Comparison of ENCODE assay signal across 9 mouse cellular contexts in the genomic region with DNA sequence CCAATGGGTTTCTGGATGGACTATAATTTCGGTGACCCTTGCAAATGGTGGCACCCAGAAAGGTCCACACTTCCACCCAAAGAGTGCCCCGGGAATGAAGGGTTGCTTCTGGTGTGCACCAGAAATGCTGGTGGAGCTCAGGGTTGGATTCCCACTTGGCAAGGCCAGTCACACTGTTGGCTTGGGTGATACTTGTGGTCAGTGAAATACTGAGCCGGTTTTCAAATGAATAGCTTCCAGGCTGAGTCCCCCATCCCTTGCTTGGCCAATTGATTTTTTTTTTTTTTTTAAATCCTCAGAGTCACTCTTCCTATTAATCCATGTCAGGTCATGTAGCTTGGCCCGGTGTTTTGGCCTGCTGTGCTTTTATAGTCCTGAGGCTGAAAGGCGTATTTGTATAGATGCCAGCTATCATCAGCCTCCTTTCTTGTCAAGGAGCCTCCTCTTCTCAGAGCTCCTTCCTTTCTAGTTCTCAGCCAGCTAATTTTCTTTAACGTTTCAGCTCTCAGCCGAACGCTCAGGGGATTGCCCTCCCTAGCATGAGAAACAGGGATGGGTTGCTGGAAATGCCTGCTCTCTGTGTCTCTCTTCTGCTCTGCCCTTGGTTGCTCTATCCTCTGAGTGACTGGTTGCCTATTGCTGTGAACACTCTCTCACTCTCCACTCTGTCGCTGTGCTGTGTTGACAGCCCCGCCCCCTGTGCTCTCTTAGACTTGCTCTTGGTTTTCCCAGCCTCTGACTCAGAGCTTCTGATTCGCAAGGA. TPM values are rescaled to one million over a fixed set of nuclear protein-coding genes. Genes with fewer than 3 reads are reported as not detected.
DNase-seq lines count a peak whose midpoint lies in the region.
"Had no signal": no experiment of that assay in that cellular context is flagged by ENCODE, and none has a peak within 500 bp of the region (broad histone marks: within the 10 kb centered on the region; RNA-seq: fewer than 3 reads in every experiment).

No protein-coding gene starts in this region.

- intact Hi-C loops in left cerebral cortex, postnatal 25 days (cut with DNase I): no loop called here

- no peaks in the 10 kb centered on the region for H3K9me3 ChIP-seq in heart, embryonic 10.5 days

- peak overlapping the region; percentile 42; the same call in 1 of the 2 replicates for H3K27ac ChIP-seq in heart, embryonic 10.5 days
- H3K27ac ChIP-seq: kidney, postnatal 0 days had no signal

- 40% methylated on average over 11 of the region's 11 CpGs for WGBS in heart, embryonic 10.5 days

- peaks cover 35% of the 10 kb centered on the region for H3K4me1 ChIP-seq in heart, embryonic 10.5 days

- H3K4me3 ChIP-seq in heart, embryonic 10.5 days: no peak overlapping the region

- peak; percentile 90 for DNase-seq in heart, embryonic 10.5 days (ENCODE audit: low spot score)
- no peak for DNase-seq in heart, adult 9 months (ENCODE audit: low spot score in 2 of 2)
- peak; percentile 73 for DNase-seq in Muller cell, postnatal 12 days (ENCODE audit: inconsistent ontology term)
- peak; percentile 46 for DNase-seq in embryo, embryonic 10.5 days (ENCODE audit: low spot score)
- peak; percentile 24 to 50 for DNase-seq in left cerebral cortex, postnatal 25 days (ENCODE audit: low spot score in 2 of 2)
- DNase-seq in spleen, postnatal 14 days (ENCODE audit: low spot score in 2 of 2): no peak
- no peak for DNase-seq in kidney, adult 9 months
- DNase-seq in urinary bladder, adult 18-20 months (ENCODE audit: low spot score in 2 of 2): no peak

- H3K36me3 ChIP-seq in heart, embryonic 10.5 days: no peaks in the 10 kb centered on the region

- H3K27me3 ChIP-seq in heart, embryonic 10.5 days (ENCODE audit: insufficient read depth, poor library complexity, severe bottlenecking): no peaks in the 10 kb centered on the region

RNA-seq across cellular contexts. Expression of a gene that starts 42.9 kb away (rescaled TPM):
- polyA plus RNA-seq in heart, embryonic 10.5 days (2016; fragmentation: Nextera tagmentation; extraction: Ambion mirVana): 11.9 and 17.0 TPM in 2 replicates
- 10 to 100 TPM; 12.7 to 15.8 TPM for total RNA-seq in left cerebral cortex, postnatal 25 days (2021)

Comparison
In these comparisons a context has a peak if more than half of its experiments do, and no peak if none do; other contexts are left out.
1. DNase-seq: peak in heart, embryonic 10.5 days (single experiment), Muller cell, postnatal 12 days (single experiment), embryo, embryonic 10.5 days (single experiment) and left cerebral cortex, postnatal 25 days (2 of 2); none in heart, adult 9 months (0 of 2), spleen, postnatal 14 days (0 of 2), kidney, adult 9 months (single experiment) and urinary bladder, adult 18-20 months (0 of 2).